Mouse (Mus musculus): Measurements from ENCODE around the gene Fbn1.

GRCm38 (mm10) chr2:125384941-125385340 is 122.9 kb downstream of the Fbn1 start:
- no peak for TF ChIP-seq EP300 (IDR thresholded peaks at IDR 0.05; ENCODE audit: low read depth)
- no peak for TF ChIP-seq CTCF (IDR thresholded peaks at IDR 0.05; ENCODE audit: low read depth)

Data from liver, embryonic 14.5 days (tissue).